Mouse (Mus musculus) midbrain, postnatal 0 days (tissue): ENCODE measurements around the gene Rsbn1l. TPM values are rescaled to one million over a fixed set of nuclear protein-coding genes. Genes with fewer than 3 reads are reported as not detected.

ENCODE experiments used
- ATAC-seq: fragments of 200-750 bp; cut with Nextera tagmentation; 2 replicates; pipeline ENCODE4 v1.8.0; 2017; ENCODE audit warnings: moderate number of reproducible peaks, mild to moderate bottlenecking, moderate TSS enrichment, moderate library complexity; ENCODE audit not compliant: low FRiP score
- DNase-seq: peaks from one replicate; pipeline ENCODE4 v3.0.0-alpha.2; 2015; ENCODE audit warnings: low spot score
- H3K27ac ChIP-seq: fragments of 300-500 bp; sonication (generic); 2 replicates; pipeline ENCODE4 v1.5.1; 2014; ENCODE audit warnings: low read depth, mild to moderate bottlenecking, low read length, mixed read lengths
- H3K27me3 ChIP-seq: fragments of 300-500 bp; sonication (generic); 2 replicates; pipeline ENCODE4 v1.6.1; 2014; ENCODE audit warnings: low read length, control low read depth, mixed read lengths; ENCODE audit not compliant: insufficient read depth
- H3K36me3 ChIP-seq: fragments of 300-500 bp; sonication (generic); 2 replicates; pipeline ENCODE4 v1.6.1; 2014; ENCODE audit warnings: low read length, control low read depth, mixed read lengths; ENCODE audit not compliant: insufficient read depth
- H3K4me1 ChIP-seq: fragments of 300-500 bp; sonication (generic); 2 replicates; pipeline ENCODE4 v1.6.1; 2014; ENCODE audit warnings: mild to moderate bottlenecking, control low read depth, antibody characterized with exemption, low read length, mixed read lengths; ENCODE audit not compliant: insufficient read depth
- H3K4me2 ChIP-seq: fragments of 300-500 bp; sonication (generic); 2 replicates; pipeline ENCODE4 v1.6.1; 2014; ENCODE audit warnings: low read depth, mild to moderate bottlenecking, low read length, mixed read lengths; ENCODE audit not compliant: poor library complexity, severe bottlenecking
- H3K4me3 ChIP-seq: fragments of 300-500 bp; sonication (generic); 2 replicates; pipeline ENCODE4 v1.5.1; 2014; ENCODE audit warnings: low read depth, mild to moderate bottlenecking, low read length, moderate library complexity
- H3K9ac ChIP-seq: fragments of 300-500 bp; sonication (generic); replicated peaks from 2 replicates; pipeline ENCODE4 v1.6.1; 2014; ENCODE audit warnings: mild to moderate bottlenecking, low read length, moderate library complexity, mixed read lengths; ENCODE audit not compliant: poor library complexity, severe bottlenecking
- H3K9me3 ChIP-seq: fragments of 300-500 bp; sonication (generic); 2 replicates; pipeline ENCODE4 v1.6.1; 2016; ENCODE audit warnings: low read length, control low read depth
- CTCF ChIP-seq: IDR thresholded peaks from 2 replicates; pipeline ENCODE4 v1.5.1; 2016; ENCODE audit warnings: antibody characterized with exemption, mild to moderate bottlenecking
- WGBS: fragments of 180-500 bp; shearing (Covaris S2); extraction: QIAGEN DNeasy Blood & Tissue Kit; methylation state at CpG from one replicate; pipeline ENCODE4 v1.1.7; 2014; 5-methylcytosine and 5-hydroxymethylcytosine counted together
- polyA plus RNA-seq: library from polyadenylated mRNA; unstranded; fragments of >200 nt; fragmentation: Nextera tagmentation; extraction: Ambion mirVana; gene quantifications from 2 replicates; pipeline ENCODE4 v1.2.1, GENCODE M21; 2015
- total RNA-seq: library from RNA; depleted of rRNA; stranded (reverse); fragments of >200 nt; gene quantifications from 2 replicates; pipeline ENCODE4 v1.2.3, GENCODE M21; 2014

The Rsbn1l gene
- total and polyA plus RNA-seq, 2 experiments from 2014 or later: 3.8 to 5.2 TPM

- DNase-seq (no peak), ATAC-seq (no peak)
- Histone ChIP-seq H3K9ac (no peak overlapping the region), H3K4me1 (no peaks in the 10 kb centered on the region), H3K4me3 (no peak overlapping the region), H3K4me2 (no peak overlapping the region), H3K36me3 (no peaks in the 10 kb centered on the region), H3K27me3 (no peaks in the 10 kb centered on the region), H3K27ac (no peak overlapping the region), H3K9me3 (no peaks in the 10 kb centered on the region)
- no peak for TF ChIP-seq CTCF
- WGBS: 95% methylated on average over 6 of the region's 6 CpGs
Observed at GRCm38 (mm10) chr5:20940040-20940571, 16.1 kb downstream of the Rsbn1l start.

- H3K27me3 ChIP-seq: no peaks in the 10 kb centered on the region
- H3K9ac ChIP-seq: no peak overlapping the region
- no peak overlapping the region for H3K4me2 ChIP-seq
- no peaks in the 10 kb centered on the region for H3K36me3 ChIP-seq
- no peak overlapping the region for H3K4me3 ChIP-seq
- H3K9me3 ChIP-seq: no peaks in the 10 kb centered on the region
- no peak for ATAC-seq
- WGBS: 66% methylated on average over 5 of the region's 5 CpGs
- TF ChIP-seq CTCF: no peak
- DNase-seq: no peak
- no peaks in the 10 kb centered on the region for H3K4me1 ChIP-seq
- no peak overlapping the region for H3K27ac ChIP-seq
Observed at GRCm38 (mm10) chr5:20938523-20938922, 17.7 kb downstream of the Rsbn1l start.

GRCm38 (mm10) chr5:20935934-20936333, 20.3 kb downstream of the Rsbn1l start:
- 82% methylated on average over 5 of the region's 5 CpGs for WGBS
- Histone ChIP-seq H3K27me3 (no peaks in the 10 kb centered on the region), H3K4me1 (no peaks in the 10 kb centered on the region), H3K4me2 (no peak overlapping the region), H3K36me3 (no peaks in the 10 kb centered on the region), H3K9me3 (no peaks in the 10 kb centered on the region), H3K27ac (no peak overlapping the region), H3K4me3 (no peak overlapping the region), H3K9ac (no peak overlapping the region)
- ATAC-seq: no peak
- no peak for TF ChIP-seq CTCF
- no peak for DNase-seq

DNA sequence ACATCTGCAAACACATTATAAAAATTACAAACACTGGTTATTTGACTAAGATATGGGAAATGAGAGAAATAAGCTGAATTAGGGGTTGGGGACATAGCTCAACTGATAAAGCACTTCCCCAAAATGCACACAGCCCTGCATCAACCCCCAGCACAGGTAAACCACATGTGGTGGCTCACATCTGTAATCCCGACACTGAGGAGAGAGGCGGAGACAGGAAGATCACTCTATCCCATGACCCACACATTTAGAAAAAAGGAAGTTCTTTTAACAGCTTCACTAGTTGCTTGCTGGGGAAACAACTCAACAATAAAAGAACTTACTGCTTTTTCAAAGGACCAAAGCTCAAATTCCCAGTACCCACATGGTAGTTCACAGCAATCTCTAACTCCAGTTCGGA, 23.6 kb downstream of the Rsbn1l start:
- WGBS: 91% methylated on average over 3 of the region's 3 CpGs
- Histone ChIP-seq H3K9me3 (no peaks in the 10 kb centered on the region), H3K4me1 (no peaks in the 10 kb centered on the region), H3K36me3 (no peaks in the 10 kb centered on the region), H3K9ac (no peak overlapping the region), H3K4me2 (no peak overlapping the region), H3K27ac (no peak overlapping the region), H3K27me3 (no peaks in the 10 kb centered on the region), H3K4me3 (no peak overlapping the region)
- no peak for ATAC-seq
- DNase-seq: no peak
- TF ChIP-seq CTCF: no peak

GRCm38 (mm10) chr5:20931300-20931699, 24.9 kb downstream of the Rsbn1l start:
- Histone ChIP-seq H3K27ac (no peak overlapping the region), H3K4me2 (no peak overlapping the region), H3K4me1 (no peaks in the 10 kb centered on the region), H3K27me3 (no peaks in the 10 kb centered on the region), H3K4me3 (no peak overlapping the region), H3K36me3 (no peaks in the 10 kb centered on the region), H3K9ac (no peak overlapping the region), H3K9me3 (no peaks in the 10 kb centered on the region)
- ATAC-seq (no peak), DNase-seq (no peak)
- 95% methylated on average over 3 of the region's 3 CpGs for WGBS
- no peak for TF ChIP-seq CTCF

- Histone ChIP-seq H3K27ac (no peak overlapping the region), H3K27me3 (no peaks in the 10 kb centered on the region), H3K9ac (no peak overlapping the region), H3K4me2 (no peak overlapping the region), H3K4me1 (no peaks in the 10 kb centered on the region), H3K4me3 (no peak overlapping the region), H3K9me3 (no peaks in the 10 kb centered on the region), H3K36me3 (no peaks in the 10 kb centered on the region)
- no peak for ATAC-seq
- no peak for TF ChIP-seq CTCF
- no peak for DNase-seq
Observed at GRCm38 (mm10) chr5:20930430-20930829, 25.8 kb downstream of the Rsbn1l start.
